Mouse (Mus musculus) ES-E14 (cell line): ENCODE data around the gene Sdad1. TPM values are rescaled to one million over a fixed set of nuclear protein-coding genes. Genes with fewer than 3 reads are reported as not detected.
A peak's percentile ranks its signal among the peaks of the same experiment; 100 is the strongest.

Source experiments
- DNase-seq: peaks from one replicate; pipeline ENCODE4 v3.0.0-alpha.2; 2013; ENCODE audit warnings: low read depth, low spot score
- H3K27ac ChIP-seq: 2 replicates; pipeline ENCODE4 v1.5.1; 2012; ENCODE audit warnings: low read depth, mild to moderate bottlenecking, low read length, moderate library complexity, mixed read lengths; ENCODE audit not compliant: poor library complexity, insufficient read depth, severe bottlenecking
- H3K36me3 ChIP-seq: 2 replicates; pipeline ENCODE4 v1.6.1; 2012; ENCODE audit warnings: mild to moderate bottlenecking, low read length, moderate library complexity, mixed read lengths; ENCODE audit not compliant: control insufficient read depth, poor library complexity, insufficient read depth, severe bottlenecking
- H3K4me1 ChIP-seq, 2 experiments: fragments of 150-350 bp in 1 of 2; sonication (generic) in 1 of 2; 2 replicates each; pipeline ENCODE4 v1.6.1; 2012; ENCODE audit warnings: low read length in 2 of 2, mild to moderate bottlenecking in 1 of 2, mixed read lengths in 1 of 2; ENCODE audit not compliant: control insufficient read depth in 2 of 2, insufficient read depth in 2 of 2, poor library complexity in 1 of 2
- H3K4me3 ChIP-seq, 2 experiments: fragments of 150-350 bp in 1 of 2; sonication (generic) in 1 of 2; 2 replicates each; pipeline ENCODE4 v1.5.1; 2012; ENCODE audit warnings: low read length in 2 of 2, low read depth in 1 of 2, mild to moderate bottlenecking in 1 of 2, mixed read lengths in 1 of 2; ENCODE audit not compliant: insufficient read depth in 1 of 2, poor library complexity in 1 of 2, severe bottlenecking in 1 of 2
- H3K9ac ChIP-seq: 2 replicates; pipeline ENCODE4 v1.6.1; 2012; ENCODE audit warnings: low read depth, mild to moderate bottlenecking, low read length, mixed read lengths; ENCODE audit not compliant: poor library complexity, insufficient read depth, severe bottlenecking
- H3K9me3 ChIP-seq: fragments of 150-350 bp; sonication (generic); 2 replicates; pipeline ENCODE4 v1.6.1; 2012; ENCODE audit warnings: low read depth, mild to moderate bottlenecking, low read length; ENCODE audit not compliant: control insufficient read depth, insufficient read depth
- CHD2 ChIP-seq: IDR thresholded peaks from 2 replicates; pipeline ENCODE4 v1.6.1; 2014; ENCODE audit warnings: mild to moderate bottlenecking, low read depth, low read length, inconsistent platforms
- HCFC1 ChIP-seq: IDR thresholded peaks from 2 replicates; pipeline ENCODE4 v1.6.1; 2012; ENCODE audit warnings: low read length, inconsistent platforms, borderline replicate concordance; ENCODE audit not compliant: insufficient read depth
- MAFK ChIP-seq: IDR thresholded peaks from 2 replicates; pipeline ENCODE4 v1.6.1; 2014; ENCODE audit warnings: mild to moderate bottlenecking, low read depth, low read length, inconsistent platforms; ENCODE audit not compliant: insufficient read depth
- ZC3H11A ChIP-seq: IDR thresholded peaks from 2 replicates; pipeline ENCODE4 v1.6.1; 2012; ENCODE audit warnings: low read depth, mild to moderate bottlenecking, inconsistent platforms, low read length, borderline replicate concordance
- ZNF384 ChIP-seq: IDR thresholded peaks from 2 replicates; pipeline ENCODE4 v1.6.1; 2012; ENCODE audit warnings: low read depth, low read length, inconsistent platforms
- in situ Hi-C, 2 experiments: fragments of 600-800 bp; cut with MboI; formaldehyde crosslinking; loops; one replicate each; pipeline ENCODE4 v1.15.1; 2025; ENCODE audit warnings: low sequenced_read_pairs in 2 of 2, inconsistent platforms in 1 of 2; ENCODE audit not compliant: unreplicated experiment in 2 of 2
- total RNA-seq: library from RNA; depleted of rRNA; stranded (reverse); fragments of 300-350 nt; gene quantifications from 2 replicates; pipeline ENCODE4 v1.2.3, GENCODE M21; 2012

Gene Sdad1
- total RNA-seq, 1 experiment = 63.9 TPM

- in situ Hi-C loops = loop anchor here in 1 of 2 experiments (10.0 kb wide), 1 partner anchor 132 kb away; no protein-coding TSS in a partner anchor
- TF ChIP-seq HCFC1 = no peak
- TF ChIP-seq ZNF384 = no peak
- H3K4me1 ChIP-seq = peaks cover 0 to 3% of the 10 kb centered on the region in 2 experiments; a peak in 2 of 4 replicates
Measured at GRCm38 (mm10) chr5:92283107-92283506, 27.2 kb downstream of the Sdad1 start.

GRCm38 (mm10) chr5:92282571-92282970 lies 27.7 kb downstream of the Sdad1 start:
- TF ChIP-seq ZC3H11A (no peak), MAFK (no peak), ZNF384 (no peak), CHD2 (no peak), HCFC1 (no peak)
- no peak overlapping the region for H3K9ac ChIP-seq
- DNase-seq = no peak

More at GRCm38 (mm10) chr5:92283107-92283506, 27.2 kb downstream of the Sdad1 start:
- Histone ChIP-seq H3K9me3 (no peaks in the 10 kb centered on the region), H3K9ac (no peak overlapping the region), H3K36me3 (peaks cover 25% of the 10 kb centered on the region), H3K27ac (no peak overlapping the region), H3K4me3 (no peak overlapping the region)
- DNase-seq = no peak

GRCm38 (mm10) chr5:92278942-92279537 lies 31.2 kb downstream of the Sdad1 start:
- DNase-seq = no peak
- H3K4me3 ChIP-seq = no peak overlapping the region

More at GRCm38 (mm10) chr5:92282571-92282970, 27.7 kb downstream of the Sdad1 start:
- in situ Hi-C loops = loop anchor here in 1 of 2 experiments (10.0 kb wide), 1 partner anchor 132 kb away; no protein-coding TSS in a partner anchor
- Histone ChIP-seq H3K36me3 (peaks cover 20% of the 10 kb centered on the region), H3K4me3 (no peak overlapping the region), H3K4me1 (peaks cover 0 to 3% of the 10 kb centered on the region in 2 experiments; a peak in 2 of 4 replicates), H3K27ac (no peak overlapping the region), H3K9me3 (no peaks in the 10 kb centered on the region)

GRCm38 (mm10) chr5:92277437-92278394 lies 32.6 kb downstream of the Sdad1 start, which contains the start of gene Naaa:
Gene Naaa, minus strand, starts transcription at chr5:92278170.
- no peaks in the 10 kb centered on the region for H3K9me3 ChIP-seq
- H3K4me1 ChIP-seq = peaks cover 0 to 10% of the 10 kb centered on the region in 2 experiments; a peak in 2 of 4 replicates
- H3K27ac ChIP-seq = no peak within 1 kb of the TSS
- peak within 1 kb of the TSS; percentile 69 to 92 for H3K4me3 ChIP-seq
- H3K9ac ChIP-seq = peak within 1 kb of the TSS; percentile 68
- DNase-seq = peak; percentile 63
- in situ Hi-C loops = no loop called here
- H3K36me3 ChIP-seq = no peaks in the 10 kb centered on the region; the same call in 1 of the 2 replicates
- TF ChIP-seq CHD2 (no peak), ZNF384 (no peak), HCFC1 (no peak), ZC3H11A (no peak), MAFK (no peak)

More at GRCm38 (mm10) chr5:92278942-92279537, 31.2 kb downstream of the Sdad1 start:
- Histone ChIP-seq H3K27ac (no peak overlapping the region), H3K9me3 (no peaks in the 10 kb centered on the region), H3K36me3 (peaks cover 3% of the 10 kb centered on the region; the same call in 1 of the 2 replicates), H3K4me1 (peaks cover 0 to 6% of the 10 kb centered on the region in 2 experiments; a peak in 2 of 4 replicates), H3K9ac (no peak overlapping the region)
- in situ Hi-C loops = no loop called here
- TF ChIP-seq HCFC1 (no peak), CHD2 (no peak), ZNF384 (no peak), ZC3H11A (no peak), MAFK (no peak)
